Mouse (Mus musculus) T-helper 1 cell (primary cell): ENCODE measurements around the gene Inpp1.
"Not testable (repeated sequence)": the region's sequence is repeated elsewhere in the genome, so short reads cannot be mapped to it uniquely, and the experiment has no call there.

Source experiments
- in situ Hi-C: fragments of 300-600 bp; cut with MboI, MseI; formaldehyde crosslinking; loops from one replicate; pipeline ENCODE4 v1.15.1; 2025; ENCODE audit warnings: high pct_unique_total_duplicates

The Inpp1 gene

GRCm38 (mm10) chr1:52816910-52817812, at the start of gene Inpp1:
Inpp1 (minus strand) TSS chr1:52817688.
- in situ Hi-C loops: no loop called here

GRCm38 (mm10) chr1:52866007-52866406, 48.5 kb upstream of the Inpp1 start:
- in situ Hi-C loops: no loop called here

GRCm38 (mm10) chr1:52864220-52864619, 46.7 kb upstream of the Inpp1 start:
- in situ Hi-C loops: no loop called here

- in situ Hi-C loops: no loop called here
Observed at GRCm38 (mm10) chr1:52855904-52856601, 38.6 kb upstream of the Inpp1 start.

GRCm38 (mm10) chr1:52854029-52854428, 36.5 kb upstream of the Inpp1 start:
- in situ Hi-C loops: not testable (repeated sequence)

GRCm38 (mm10) chr1:52849422-52849821, 31.9 kb upstream of the Inpp1 start:
- in situ Hi-C loops: no loop called here

GRCm38 (mm10) chr1:52846556-52846955, 29.1 kb upstream of the Inpp1 start:
- in situ Hi-C loops: no loop called here

GRCm38 (mm10) chr1:52844782-52845665, 27.5 kb upstream of the Inpp1 start, which contains the start of gene Hibch:
Hibch (plus strand) TSS chr1:52844929.
- in situ Hi-C loops: no loop called here

GRCm38 (mm10) chr1:52844354-52844753, 26.9 kb upstream of the Inpp1 start:
- in situ Hi-C loops: no loop called here

GRCm38 (mm10) chr1:52839099-52839498, 21.6 kb upstream of the Inpp1 start:
- in situ Hi-C loops: no loop called here

- in situ Hi-C loops: no loop called here
Observed at GRCm38 (mm10) chr1:52817813-52818147, 292 bp upstream of the Inpp1 start.

- in situ Hi-C loops: no loop called here
Observed at GRCm38 (mm10) chr1:52816232-52816891, 1.1 kb downstream of the Inpp1 start.

- in situ Hi-C loops: no loop called here
Observed at GRCm38 (mm10) chr1:52808456-52808855, 9.0 kb downstream of the Inpp1 start.

GRCm38 (mm10) chr1:52805041-52805440, 12.4 kb downstream of the Inpp1 start:
- in situ Hi-C loops: no loop called here

- in situ Hi-C loops: no loop called here
Observed at GRCm38 (mm10) chr1:52802406-52802975, 15.0 kb downstream of the Inpp1 start.

GRCm38 (mm10) chr1:52801651-52802050, 15.8 kb downstream of the Inpp1 start:
- in situ Hi-C loops: no loop called here

- in situ Hi-C loops: no loop called here
Observed at GRCm38 (mm10) chr1:52800340-52800740, 17.1 kb downstream of the Inpp1 start.

- in situ Hi-C loops: no loop called here
Observed at GRCm38 (mm10) chr1:52799772-52800171, 17.7 kb downstream of the Inpp1 start.

- in situ Hi-C loops: no loop called here
Observed at GRCm38 (mm10) chr1:52799056-52799726, 18.3 kb downstream of the Inpp1 start.

GRCm38 (mm10) chr1:52795927-52796326, 21.6 kb downstream of the Inpp1 start:
- in situ Hi-C loops: no loop called here
